Mouse (Mus musculus) bone marrow macrophage, adult 2 months (primary cell): ENCODE data around the gene Tmc7.

Experiments
- CTCF ChIP-seq: IDR thresholded peaks from 2 replicates; pipeline ENCODE4 v1.5.1; 2012; ENCODE audit warnings: low read depth, mild to moderate bottlenecking, low read length, moderate library complexity
- POLR2A ChIP-seq: IDR thresholded peaks from 2 replicates; pipeline ENCODE4 v1.6.1; 2012; ENCODE audit warnings: mild to moderate bottlenecking, low read depth, low read length, borderline replicate concordance

DNA sequence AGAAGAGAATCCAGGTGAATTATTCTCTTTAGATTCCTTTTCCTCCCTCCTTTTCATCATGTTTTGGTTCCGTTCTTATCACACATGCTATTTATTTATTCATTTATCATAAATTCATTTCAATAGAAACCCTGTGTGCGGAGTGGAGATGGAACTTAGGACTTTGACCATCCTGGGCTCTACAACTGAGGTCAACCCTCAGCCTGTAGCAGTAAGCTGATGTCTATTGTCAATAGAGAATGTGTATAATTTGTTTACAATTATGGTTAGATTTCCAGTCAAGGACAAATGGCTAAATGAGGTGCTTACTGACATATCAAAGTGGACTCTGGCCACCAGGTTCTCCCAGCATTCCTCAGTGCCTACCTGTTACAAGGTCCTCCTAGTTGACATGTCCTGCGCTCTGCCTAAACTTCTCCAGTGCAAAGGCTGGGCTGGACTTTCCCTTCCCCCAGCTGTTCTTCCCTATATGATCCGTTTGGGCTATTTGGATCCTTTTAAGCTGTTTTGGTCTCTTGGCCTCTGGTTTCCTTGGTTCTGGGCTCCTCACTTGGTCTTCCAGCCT is 26.7 kb upstream of the Tmc7 start:
- TF ChIP-seq CTCF = no peak
- no peak for TF ChIP-seq POLR2A
